Mouse (Mus musculus) gastrocnemius, postnatal 25 days (tissue): ENCODE measurements at regions not wholly inside any gene's neighbourhood (a gene's known extent, or its start where the extent isn't known, plus 50 kb on each side); places are given as distances from the start of the nearest gene placed in this dataset.

Source experiments
- DNase-seq: peaks from one replicate; pipeline ENCODE4 v3.0.0; 2022

- no peak for DNase-seq
Measured at GRCm38 (mm10) chr3:33902431-33902830, 58.3 kb upstream of the Ccdc39 start.

- no peak for DNase-seq
Measured at GRCm38 (mm10) chr3:33903326-33903725, 59.2 kb upstream of the Ccdc39 start.

- DNase-seq, result peak; percentile 25
Measured at GRCm38 (mm10) chr3:33903816-33904215, 59.7 kb upstream of the Ccdc39 start.

GRCm38 (mm10) chr3:33904854-33905678 is 61.0 kb upstream of the Ccdc39 start:
- DNase-seq, result no peak

GRCm38 (mm10) chr3:33905679-33906007 is 61.5 kb upstream of the Ccdc39 start:
- no peak for DNase-seq

- no peak for DNase-seq
Measured at GRCm38 (mm10) chr3:33907061-33907460, 63.0 kb upstream of the Ccdc39 start.

- DNase-seq, result no peak
Measured at GRCm38 (mm10) chr3:33911559-33911958, 67.4 kb upstream of the Ccdc39 start.

- DNase-seq, result no peak
Measured at GRCm38 (mm10) chr3:33913470-33913869, 69.4 kb upstream of the Ccdc39 start.

- no peak for DNase-seq
Measured at GRCm38 (mm10) chr3:33914386-33914785, 70.3 kb upstream of the Ccdc39 start.

GRCm38 (mm10) chr3:33915777-33916176 is 71.7 kb upstream of the Ccdc39 start:
- no peak for DNase-seq

GRCm38 (mm10) chr3:33916318-33916717 is 72.2 kb upstream of the Ccdc39 start:
- no peak for DNase-seq

GRCm38 (mm10) chr3:33916818-33917217 is 72.7 kb upstream of the Ccdc39 start:
- DNase-seq, result no peak

- DNase-seq, result peak; percentile 25
Measured at GRCm38 (mm10) chr3:33918785-33919184, 74.7 kb upstream of the Ccdc39 start.

GRCm38 (mm10) chr3:33925072-33925471 is 81.0 kb upstream of the Ccdc39 start:
- no peak for DNase-seq

- no peak for DNase-seq
Measured at GRCm38 (mm10) chr3:33955064-33955463, 64.7 kb upstream of the Fxr1 start.

GRCm38 (mm10) chr3:33955854-33956624 is 63.7 kb upstream of the Fxr1 start:
- peak; percentile 26 for DNase-seq

- no peak for DNase-seq
Measured at GRCm38 (mm10) chr3:33956625-33957023, 63.1 kb upstream of the Fxr1 start.

GRCm38 (mm10) chr3:33957676-33958075 is 62.1 kb upstream of the Fxr1 start:
- DNase-seq, result no peak

GRCm38 (mm10) chr3:33958216-33958615 is 61.5 kb upstream of the Fxr1 start:
- DNase-seq, result no peak

- no peak for DNase-seq
Measured at GRCm38 (mm10) chr3:33960211-33960610, 59.5 kb upstream of the Fxr1 start.

- DNase-seq, result no peak
Measured at GRCm38 (mm10) chr3:33962938-33963337, 56.8 kb upstream of the Fxr1 start.

- no peak for DNase-seq
Measured at GRCm38 (mm10) chr3:33967184-33967583, 52.6 kb upstream of the Fxr1 start.
